Mouse (Mus musculus) hindbrain, embryonic 16.5 days (tissue): Measurements from ENCODE around the gene Zfp184. TPM values are rescaled to one million over a fixed set of nuclear protein-coding genes. Genes with fewer than 3 reads are reported as not detected.
"Not testable (repeated sequence)": the region's sequence is repeated elsewhere in the genome, so short reads cannot be mapped to it uniquely, and the experiment has no call there.

Experiments
- ATAC-seq: fragments of 200-750 bp; cut with Nextera tagmentation; 2 replicates; pipeline ENCODE4 v1.8.0; 2017; ENCODE audit warnings: moderate TSS enrichment, moderate library complexity
- H3K27ac ChIP-seq: fragments of 300-500 bp; sonication (generic); 2 replicates; pipeline ENCODE4 v1.5.1; 2014; ENCODE audit warnings: low read depth, mild to moderate bottlenecking, control low read depth, low read length, moderate library complexity
- H3K27me3 ChIP-seq: fragments of 300-500 bp; sonication (generic); replicated peaks from 2 replicates; pipeline ENCODE4 v1.6.1; 2014; ENCODE audit warnings: low read length; ENCODE audit not compliant: control insufficient read depth, insufficient read depth
- H3K36me3 ChIP-seq: fragments of 300-500 bp; sonication (generic); 2 replicates; pipeline ENCODE4 v1.6.1; 2014; ENCODE audit warnings: mild to moderate bottlenecking, low read length, moderate library complexity, mixed read lengths; ENCODE audit not compliant: control insufficient read depth, insufficient read depth
- H3K4me1 ChIP-seq: fragments of 300-500 bp; sonication (generic); 2 replicates; pipeline ENCODE4 v1.6.1; 2014; ENCODE audit warnings: low read depth, low read length; ENCODE audit not compliant: control insufficient read depth, insufficient read depth
- H3K4me2 ChIP-seq: fragments of 300-500 bp; sonication (generic); 2 replicates; pipeline ENCODE4 v1.6.1; 2014; ENCODE audit warnings: mild to moderate bottlenecking, low read length, control low read depth, moderate library complexity
- H3K4me3 ChIP-seq: fragments of 300-500 bp; sonication (generic); 2 replicates; pipeline ENCODE4 v1.5.1; 2014; ENCODE audit warnings: mild to moderate bottlenecking, low read length, control low read depth, moderate library complexity
- H3K9ac ChIP-seq: fragments of 300-500 bp; sonication (generic); 2 replicates; pipeline ENCODE4 v1.6.1; 2014; ENCODE audit warnings: low read depth, mild to moderate bottlenecking, control low read depth, low read length, moderate library complexity
- H3K9me3 ChIP-seq: fragments of 300-500 bp; sonication (generic); 2 replicates; pipeline ENCODE4 v1.6.1; 2014; ENCODE audit warnings: mild to moderate bottlenecking, low read length, moderate library complexity; ENCODE audit not compliant: control insufficient read depth
- whole genome bisulfite sequencing: fragments of 180-500 bp; shearing (Covaris S2); extraction: QIAGEN DNeasy Blood & Tissue Kit; methylation state at CpG from one replicate; pipeline ENCODE4 v1.1.7; 2014; 5-methylcytosine and 5-hydroxymethylcytosine counted together
- polyA plus RNA-seq: library from polyadenylated mRNA; unstranded; fragments of >200 nt; fragmentation: Nextera tagmentation; extraction: Ambion mirVana; gene quantifications from 2 replicates; pipeline ENCODE4 v1.2.1, GENCODE M21; 2015

The Zfp184 gene
- polyA plus RNA-seq, 1 experiment from 2014 or later, result 10.6 TPM

- not testable (repeated sequence) for H3K9me3 ChIP-seq, H3K9ac ChIP-seq, H3K4me3 ChIP-seq, H3K27ac ChIP-seq, H3K27me3 ChIP-seq, H3K4me1 ChIP-seq, H3K36me3 ChIP-seq, ATAC-seq
- peak overlapping the region; percentile 16 for H3K4me2 ChIP-seq
- WGBS, result 15% methylated on average over 6 of the region's 6 CpGs
These were observed 37.1 kb upstream of the Zfp184 start for GRCm38 (mm10) chr13:21907807-21908155.

- ATAC-seq, result no peak
- Histone ChIP-seq H3K9me3 (no peaks in the 10 kb centered on the region), H3K9ac (no peak overlapping the region), H3K4me3 (peak overlapping the region; percentile 19), H3K27ac (no peak overlapping the region), H3K27me3 (peaks cover 12% of the 10 kb centered on the region), H3K4me1 (no peaks in the 10 kb centered on the region), H3K36me3 (no peaks in the 10 kb centered on the region), H3K4me2 (peak overlapping the region; percentile 14)
- 14% methylated on average over 7 of the region's 7 CpGs for WGBS
These were observed 34.2 kb upstream of the Zfp184 start for GRCm38 (mm10) chr13:21910735-21911134.

GRCm38 (mm10) chr13:21911147-21911546 is 33.7 kb upstream of the Zfp184 start:
- H3K9me3 ChIP-seq, result no peaks in the 10 kb centered on the region
- H3K4me3 ChIP-seq, result peak overlapping the region; percentile 19
- no peaks in the 10 kb centered on the region for H3K4me1 ChIP-seq
- WGBS, result 6% methylated on average over 17 of the region's 17 CpGs
- no peaks in the 10 kb centered on the region for H3K36me3 ChIP-seq
- H3K4me2 ChIP-seq, result peak overlapping the region; percentile 14
- ATAC-seq, result no peak
- H3K9ac ChIP-seq, result no peak overlapping the region
- H3K27ac ChIP-seq, result no peak overlapping the region
- H3K27me3 ChIP-seq, result peaks cover 12% of the 10 kb centered on the region

- H3K4me1 ChIP-seq, result peaks cover 6% of the 10 kb centered on the region
- no peak overlapping the region; the same call in 1 of the 2 replicates for H3K4me2 ChIP-seq
- H3K27ac ChIP-seq, result no peak overlapping the region
- no peaks in the 10 kb centered on the region for H3K9me3 ChIP-seq
- no peaks in the 10 kb centered on the region for H3K36me3 ChIP-seq
- whole genome bisulfite sequencing, result 17% methylated on average over 8 of the region's 8 CpGs
- ATAC-seq, result no peak
- no peak overlapping the region for H3K4me3 ChIP-seq
- H3K27me3 ChIP-seq, result peaks cover 25% of the 10 kb centered on the region
- H3K9ac ChIP-seq, result no peak overlapping the region
These were observed 31.0 kb upstream of the Zfp184 start for GRCm38 (mm10) chr13:21913854-21914253.

GRCm38 (mm10) chr13:21914599-21914998 is 30.3 kb upstream of the Zfp184 start:
- 8% methylated on average over 14 of the region's 14 CpGs for WGBS
- Histone ChIP-seq H3K9me3 (no peaks in the 10 kb centered on the region), H3K4me3 (0 out of 2 replicates have a peak overlapping the region, but pooled peaks have one; percentile 4), H3K27me3 (peaks cover 25% of the 10 kb centered on the region), H3K27ac (no peak overlapping the region), H3K36me3 (no peaks in the 10 kb centered on the region), H3K4me2 (peak overlapping the region; percentile 36), H3K4me1 (peaks cover 8% of the 10 kb centered on the region), H3K9ac (no peak overlapping the region)
- 0 out of 2 replicates have a peak, but pooled peaks have one; percentile 48 for ATAC-seq

GRCm38 (mm10) chr13:21915487-21915886 is 29.4 kb upstream of the Zfp184 start:
- no peak overlapping the region for H3K27ac ChIP-seq
- no peak overlapping the region for H3K4me3 ChIP-seq
- no peaks in the 10 kb centered on the region for H3K36me3 ChIP-seq
- H3K27me3 ChIP-seq, result peaks cover 29% of the 10 kb centered on the region
- no peaks in the 10 kb centered on the region for H3K9me3 ChIP-seq
- no peak overlapping the region for H3K9ac ChIP-seq
- peaks cover 8% of the 10 kb centered on the region for H3K4me1 ChIP-seq
- 50% methylated on average over 5 of the region's 5 CpGs for WGBS
- ATAC-seq, result no peak
- H3K4me2 ChIP-seq, result no peak overlapping the region

DNA sequence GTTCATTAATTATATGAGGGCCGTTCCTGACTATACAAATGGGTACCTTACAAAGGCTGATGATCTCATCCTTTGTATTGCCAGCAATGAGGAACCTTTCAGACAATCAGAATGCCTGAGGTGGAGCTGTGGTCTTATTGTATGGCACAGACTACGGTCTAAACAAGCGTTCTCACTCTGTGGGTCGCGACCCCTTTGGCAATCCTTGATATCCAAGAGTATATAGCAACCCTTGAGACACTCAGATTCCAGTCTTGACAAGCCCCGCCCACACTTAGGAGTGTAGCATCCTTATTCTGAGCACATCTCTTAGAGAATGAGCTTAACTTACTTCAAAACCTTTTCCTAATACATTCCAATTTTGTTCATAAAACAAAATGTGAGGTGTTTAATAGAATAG is 28.8 kb upstream of the Zfp184 start:
- ATAC-seq, result no peak
- Histone ChIP-seq H3K9ac (no peak overlapping the region), H3K27ac (no peak overlapping the region), H3K27me3 (peaks cover 30% of the 10 kb centered on the region), H3K36me3 (no peaks in the 10 kb centered on the region), H3K4me3 (no peak overlapping the region), H3K4me1 (peaks cover 8% of the 10 kb centered on the region), H3K9me3 (no peaks in the 10 kb centered on the region), H3K4me2 (no peak overlapping the region)
- 45% methylated on average over 6 of the region's 6 CpGs for WGBS

GRCm38 (mm10) chr13:21917040-21917439 is 27.9 kb upstream of the Zfp184 start:
- Histone ChIP-seq H3K27ac (no peak overlapping the region), H3K4me1 (peaks cover 8% of the 10 kb centered on the region), H3K9ac (no peak overlapping the region), H3K9me3 (no peaks in the 10 kb centered on the region), H3K4me3 (no peak overlapping the region), H3K4me2 (no peak overlapping the region), H3K27me3 (peaks cover 36% of the 10 kb centered on the region), H3K36me3 (no peaks in the 10 kb centered on the region)
- ATAC-seq, result no peak
- 6% methylated on average over 13 of the region's 13 CpGs for WGBS

DNA sequence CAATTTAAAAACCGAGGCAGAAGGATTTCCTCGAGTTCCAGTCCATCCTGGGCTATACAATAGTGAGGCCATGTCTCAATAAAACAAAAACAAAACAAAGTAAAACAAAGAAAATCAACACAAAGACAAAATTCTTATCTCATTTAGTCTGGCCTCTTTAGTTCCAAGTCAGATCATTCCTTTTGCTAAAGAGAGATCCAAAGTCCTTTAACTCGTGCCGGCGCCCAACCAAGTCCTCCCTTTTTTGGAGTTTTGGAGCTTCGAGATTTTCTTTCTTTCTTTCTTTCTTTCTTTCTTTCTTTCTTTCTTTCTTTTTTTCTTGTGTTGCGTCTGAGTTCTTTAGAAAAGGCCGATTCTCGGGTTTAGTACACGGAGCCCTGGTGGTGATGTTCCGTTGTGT is 27.4 kb upstream of the Zfp184 start:
- H3K4me3 ChIP-seq, result peak overlapping the region; percentile 8; the same call in 1 of the 2 replicates
- ATAC-seq, result no peak
- H3K9me3 ChIP-seq, result no peaks in the 10 kb centered on the region
- no peaks in the 10 kb centered on the region for H3K36me3 ChIP-seq
- peaks cover 8% of the 10 kb centered on the region for H3K4me1 ChIP-seq
- H3K27me3 ChIP-seq, result peaks cover 36% of the 10 kb centered on the region
- H3K9ac ChIP-seq, result no peak overlapping the region
- 3% methylated on average over 11 of the region's 11 CpGs for WGBS
- H3K27ac ChIP-seq, result no peak overlapping the region
- peak overlapping the region; percentile 66 for H3K4me2 ChIP-seq

- H3K9ac ChIP-seq, result no peak overlapping the region; the same call in 1 of the 2 replicates
- H3K27me3 ChIP-seq, result peaks cover 37% of the 10 kb centered on the region
- WGBS, result 1% methylated on average over 16 of the region's 16 CpGs
- H3K9me3 ChIP-seq, result no peaks in the 10 kb centered on the region
- peaks cover 8% of the 10 kb centered on the region for H3K4me1 ChIP-seq
- peak overlapping the region; percentile 66 for H3K4me2 ChIP-seq
- no peak overlapping the region for H3K27ac ChIP-seq
- no peak for ATAC-seq
- no peaks in the 10 kb centered on the region for H3K36me3 ChIP-seq
- peak overlapping the region; percentile 31 for H3K4me3 ChIP-seq
These were observed 26.9 kb upstream of the Zfp184 start for GRCm38 (mm10) chr13:21917992-21918391.
